Mouse (Mus musculus) cerebellum, adult 18-20 months (tissue): ENCODE data around the gene Stk38l.
A peak's percentile ranks its signal among the peaks of the same experiment; 100 is the strongest.
"Not testable (repeated sequence)": the region's sequence is repeated elsewhere in the genome, so short reads cannot be mapped to it uniquely, and the experiment has no call there.

ENCODE experiments used
- DNase-seq, 2 experiments: peaks; one replicate each; pipeline ENCODE4 v3.0.0; 2021

The Stk38l gene

GRCm38 (mm10) chr6:146738889-146739288 lies 14.1 kb downstream of the Stk38l start:
- DNase-seq: peak; percentile 43 to 62

GRCm38 (mm10) chr6:146740724-146741123 lies 15.9 kb downstream of the Stk38l start:
- no peak for DNase-seq

GRCm38 (mm10) chr6:146741986-146742635 lies 17.3 kb downstream of the Stk38l start:
- no peak for DNase-seq

GRCm38 (mm10) chr6:146744266-146744665 lies 19.5 kb downstream of the Stk38l start:
- not testable (repeated sequence) for DNase-seq

- no peak for DNase-seq
Observed at GRCm38 (mm10) chr6:146745180-146745579, 20.4 kb downstream of the Stk38l start.

- no peak for DNase-seq
Observed at GRCm38 (mm10) chr6:146746577-146746976, 21.8 kb downstream of the Stk38l start.

GRCm38 (mm10) chr6:146747057-146747456 lies 22.3 kb downstream of the Stk38l start:
- no peak for DNase-seq

GRCm38 (mm10) chr6:146748271-146748670 lies 23.5 kb downstream of the Stk38l start:
- DNase-seq: no peak

GRCm38 (mm10) chr6:146751671-146752070 lies 26.9 kb downstream of the Stk38l start:
- no peak for DNase-seq

- no peak for DNase-seq
Observed at GRCm38 (mm10) chr6:146752178-146752577, 27.4 kb downstream of the Stk38l start.

- DNase-seq: no peak
Observed at GRCm38 (mm10) chr6:146752612-146753011, 27.8 kb downstream of the Stk38l start.

GRCm38 (mm10) chr6:146753560-146754160 lies 28.9 kb downstream of the Stk38l start:
- no peak for DNase-seq

- DNase-seq: no peak
Observed at GRCm38 (mm10) chr6:146755136-146755535, 30.3 kb downstream of the Stk38l start.

- DNase-seq: no peak
Observed at GRCm38 (mm10) chr6:146755679-146756078, 30.9 kb downstream of the Stk38l start.

- no peak for DNase-seq
Observed at GRCm38 (mm10) chr6:146759027-146759426, 34.2 kb downstream of the Stk38l start.

- DNase-seq: no peak
Observed at GRCm38 (mm10) chr6:146760022-146760421, 35.2 kb downstream of the Stk38l start.

GRCm38 (mm10) chr6:146760736-146761135 lies 35.9 kb downstream of the Stk38l start:
- no peak for DNase-seq

- peak in 1 of 2 experiments; percentile 39 for DNase-seq
Observed at GRCm38 (mm10) chr6:146762264-146762898, 37.6 kb downstream of the Stk38l start.

- DNase-seq: no peak
Observed at GRCm38 (mm10) chr6:146764593-146764992, 39.8 kb downstream of the Stk38l start.

- no peak for DNase-seq
Observed at GRCm38 (mm10) chr6:146765270-146765669, 40.5 kb downstream of the Stk38l start.

GRCm38 (mm10) chr6:146768813-146769404 lies 44.1 kb downstream of the Stk38l start:
- no peak for DNase-seq

- DNase-seq: no peak
Observed at GRCm38 (mm10) chr6:146770005-146770745, 45.4 kb downstream of the Stk38l start.

GRCm38 (mm10) chr6:146770808-146771207 lies 46.0 kb downstream of the Stk38l start:
- no peak for DNase-seq
